Mouse (Mus musculus): ENCODE measurements around the gene Shld2. TPM values are rescaled to one million over a fixed set of nuclear protein-coding genes. Genes with fewer than 3 reads are reported as not detected.

Shld2 gene
- polyA plus RNA-seq, 1 experiment from 2014 or later = 7.1 TPM

GRCm38 (mm10) chr14:34201231-34202035 lies 108.9 kb downstream of the Shld2 start, which contains the start of gene Gprin2:
Gene Gprin2, minus strand, starts transcription at chr14:34201653.
- 4% methylated on average over 44 of the region's 52 CpGs for WGBS
- Histone ChIP-seq H3K36me3 (ENCODE audit: control insufficient read depth, insufficient read depth, low read length) (no peaks in the 10 kb centered on the region), H3K4me1 (ENCODE audit: control insufficient read depth, insufficient read depth, low read length) (peaks cover 2% of the 10 kb centered on the region; the same call in 1 of the 2 replicates), H3K9me3 (ENCODE audit: control insufficient read depth, low read length) (no peaks in the 10 kb centered on the region), H3K4me2 (ENCODE audit: low read depth, low read length) (peak within 1 kb of the TSS; percentile 97), H3K4me3 (ENCODE audit: low read length) (peak within 1 kb of the TSS; percentile 73), H3K27me3 (replicated peaks; ENCODE audit: control insufficient read depth, insufficient read depth, low read length) (peaks cover 5% of the 10 kb centered on the region), H3K9ac (ENCODE audit: low read depth, low read length) (peak within 1 kb of the TSS; percentile 67), H3K27ac (ENCODE audit: low read length) (no peak within 1 kb of the TSS)
- ATAC-seq = peak; percentile 49

DNA sequence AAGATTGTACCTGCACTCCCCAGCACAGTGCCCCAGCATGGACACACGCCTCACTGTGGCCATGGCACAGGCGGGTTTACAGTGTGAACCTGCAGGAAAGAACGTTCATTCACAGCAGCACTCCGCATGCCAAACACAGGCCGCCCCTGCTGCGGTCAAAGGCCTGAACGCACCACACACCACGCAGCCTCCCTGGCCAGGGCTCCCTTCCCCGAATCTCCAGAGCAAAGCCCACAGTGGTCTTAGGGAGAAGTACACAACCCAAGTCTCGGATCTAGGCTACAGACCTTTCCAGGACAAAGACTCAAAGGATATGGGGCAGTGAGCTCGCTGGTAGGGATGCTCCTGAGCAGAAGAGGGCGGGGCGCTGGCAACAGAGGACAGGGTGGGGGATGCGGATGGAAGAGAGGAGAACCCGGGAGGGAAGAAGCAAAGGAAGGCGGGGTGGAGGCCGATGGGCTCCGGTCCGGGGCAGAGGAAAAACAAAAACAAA lies 109.5 kb downstream of the Shld2 start:
- Histone ChIP-seq H3K27me3 (replicated peaks; ENCODE audit: control insufficient read depth, insufficient read depth, low read length) (peaks cover 5% of the 10 kb centered on the region), H3K4me3 (ENCODE audit: low read length) (peak overlapping the region; percentile 73), H3K4me1 (ENCODE audit: control insufficient read depth, insufficient read depth, low read length) (peaks cover 2% of the 10 kb centered on the region; the same call in 1 of the 2 replicates), H3K9ac (ENCODE audit: low read depth, low read length) (peak overlapping the region; percentile 67), H3K9me3 (ENCODE audit: control insufficient read depth, low read length) (no peaks in the 10 kb centered on the region), H3K4me2 (ENCODE audit: low read depth, low read length) (peak overlapping the region; percentile 97), H3K36me3 (ENCODE audit: control insufficient read depth, insufficient read depth, low read length) (no peaks in the 10 kb centered on the region), H3K27ac (ENCODE audit: low read length) (no peak overlapping the region)
- WGBS = 10% methylated on average over 19 of the region's 19 CpGs
- ATAC-seq = peak; percentile 66

DNA sequence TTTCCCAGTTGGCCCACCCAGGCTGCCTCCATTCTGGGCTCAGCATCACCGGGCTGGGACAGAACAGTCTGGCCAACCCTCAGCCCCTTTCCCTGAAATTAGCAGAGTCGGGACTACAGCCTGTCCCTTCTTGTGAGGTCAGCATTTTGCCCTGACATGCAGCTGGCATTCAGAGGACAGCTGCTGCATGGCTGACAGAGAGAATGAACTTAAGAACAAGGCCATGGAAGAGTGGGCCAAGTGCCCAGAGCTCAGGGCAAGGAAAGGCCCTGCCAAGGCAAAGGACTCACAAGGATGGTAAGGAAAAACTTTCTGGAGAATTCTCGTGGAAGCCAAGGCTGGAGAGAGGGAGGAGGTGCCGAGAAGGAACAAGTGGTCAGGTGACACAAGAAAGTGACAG lies 113.6 kb downstream of the Shld2 start:
- Histone ChIP-seq H3K4me2 (ENCODE audit: low read depth, low read length) (no peak overlapping the region), H3K9me3 (ENCODE audit: control insufficient read depth, low read length) (no peaks in the 10 kb centered on the region), H3K27ac (ENCODE audit: low read length) (no peak overlapping the region), H3K36me3 (ENCODE audit: control insufficient read depth, insufficient read depth, low read length) (no peaks in the 10 kb centered on the region), H3K27me3 (replicated peaks; ENCODE audit: control insufficient read depth, insufficient read depth, low read length) (peaks cover 5% of the 10 kb centered on the region), H3K4me3 (ENCODE audit: low read length) (no peak overlapping the region), H3K4me1 (ENCODE audit: control insufficient read depth, insufficient read depth, low read length) (peaks cover 2% of the 10 kb centered on the region; the same call in 1 of the 2 replicates), H3K9ac (ENCODE audit: low read depth, low read length) (no peak overlapping the region)
- no peak for ATAC-seq
- WGBS = 45% methylated on average over 4 of the region's 4 CpGs

GRCm38 (mm10) chr14:34195466-34195865 lies 114.8 kb downstream of the Shld2 start:
- Histone ChIP-seq H3K27me3 (replicated peaks; ENCODE audit: control insufficient read depth, insufficient read depth, low read length) (peaks cover 5% of the 10 kb centered on the region), H3K4me3 (ENCODE audit: low read length) (no peak overlapping the region), H3K9me3 (ENCODE audit: control insufficient read depth, low read length) (no peaks in the 10 kb centered on the region), H3K4me1 (ENCODE audit: control insufficient read depth, insufficient read depth, low read length) (no peaks in the 10 kb centered on the region), H3K9ac (ENCODE audit: low read depth, low read length) (no peak overlapping the region), H3K27ac (ENCODE audit: low read length) (no peak overlapping the region), H3K4me2 (ENCODE audit: low read depth, low read length) (no peak overlapping the region), H3K36me3 (ENCODE audit: control insufficient read depth, insufficient read depth, low read length) (no peaks in the 10 kb centered on the region)
- WGBS = 89% methylated on average over 15 of the region's 15 CpGs
- no peak for ATAC-seq

- no peaks in the 10 kb centered on the region for H3K36me3 ChIP-seq (ENCODE audit: control insufficient read depth, insufficient read depth, low read length)
- WGBS = 69% methylated on average over 4 of the region's 4 CpGs
- no peak overlapping the region for H3K9ac ChIP-seq (ENCODE audit: low read depth, low read length)
- no peaks in the 10 kb centered on the region for H3K27me3 ChIP-seq (replicated peaks; ENCODE audit: control insufficient read depth, insufficient read depth, low read length)
- H3K4me1 ChIP-seq (ENCODE audit: control insufficient read depth, insufficient read depth, low read length) = no peaks in the 10 kb centered on the region
- H3K9me3 ChIP-seq (ENCODE audit: control insufficient read depth, low read length) = no peaks in the 10 kb centered on the region
- no peak overlapping the region for H3K4me3 ChIP-seq (ENCODE audit: low read length)
- no peak overlapping the region for H3K4me2 ChIP-seq (ENCODE audit: low read depth, low read length)
- H3K27ac ChIP-seq (ENCODE audit: low read length) = no peak overlapping the region
- ATAC-seq = no peak
Measured at GRCm38 (mm10) chr14:34193879-34194278, 116.4 kb downstream of the Shld2 start.

GRCm38 (mm10) chr14:34190361-34190760 lies 119.9 kb downstream of the Shld2 start:
- H3K4me1 ChIP-seq (ENCODE audit: control insufficient read depth, insufficient read depth, low read length) = no peaks in the 10 kb centered on the region
- 78% methylated on average over 7 of the region's 7 CpGs for WGBS
- H3K4me2 ChIP-seq (ENCODE audit: low read depth, low read length) = no peak overlapping the region
- no peaks in the 10 kb centered on the region for H3K9me3 ChIP-seq (ENCODE audit: control insufficient read depth, low read length)
- H3K4me3 ChIP-seq (ENCODE audit: low read length) = no peak overlapping the region
- no peaks in the 10 kb centered on the region for H3K36me3 ChIP-seq (ENCODE audit: control insufficient read depth, insufficient read depth, low read length)
- no peak overlapping the region for H3K9ac ChIP-seq (ENCODE audit: low read depth, low read length)
- H3K27me3 ChIP-seq (replicated peaks; ENCODE audit: control insufficient read depth, insufficient read depth, low read length) = no peaks in the 10 kb centered on the region
- H3K27ac ChIP-seq (ENCODE audit: low read length) = no peak overlapping the region
- no peak for ATAC-seq

DNA sequence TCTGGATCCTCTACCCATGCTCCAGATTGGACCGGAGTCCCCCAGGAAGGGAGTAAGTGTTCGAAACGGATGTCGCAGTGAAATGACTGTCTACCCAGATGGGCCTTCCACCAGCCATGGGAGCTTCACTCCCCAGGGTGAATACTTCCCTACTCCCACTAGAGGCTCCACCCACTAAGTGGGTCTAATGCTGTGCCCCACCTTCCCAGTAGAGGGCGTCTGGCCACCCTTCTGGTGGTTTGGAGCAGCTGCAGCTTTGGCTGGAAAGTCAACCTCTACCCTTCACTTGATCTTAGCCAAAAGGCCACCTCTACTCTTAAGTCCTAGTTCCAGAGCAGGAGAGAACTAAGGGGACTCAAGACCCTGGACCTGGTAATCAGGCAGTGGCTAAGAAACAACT lies 121.7 kb downstream of the Shld2 start:
- no peak overlapping the region for H3K4me2 ChIP-seq (ENCODE audit: low read depth, low read length)
- WGBS = 77% methylated on average over 5 of the region's 5 CpGs
- no peak overlapping the region for H3K27ac ChIP-seq (ENCODE audit: low read length)
- no peaks in the 10 kb centered on the region for H3K36me3 ChIP-seq (ENCODE audit: control insufficient read depth, insufficient read depth, low read length)
- no peak overlapping the region for H3K4me3 ChIP-seq (ENCODE audit: low read length)
- no peak for ATAC-seq
- no peak overlapping the region for H3K9ac ChIP-seq (ENCODE audit: low read depth, low read length)
- no peaks in the 10 kb centered on the region for H3K4me1 ChIP-seq (ENCODE audit: control insufficient read depth, insufficient read depth, low read length)
- no peaks in the 10 kb centered on the region for H3K9me3 ChIP-seq (ENCODE audit: control insufficient read depth, low read length)
- H3K27me3 ChIP-seq (replicated peaks; ENCODE audit: control insufficient read depth, insufficient read depth, low read length) = no peaks in the 10 kb centered on the region

Other genes starting within 250 kb of the Shld2 start
- 5.7 and 6.7 TPM in 2 replicates for gene Anxa8, start 224.5 kb downstream of the Shld2 start, polyA plus RNA-seq (2015; fragmentation: Nextera tagmentation; extraction: Ambion mirVana)
- 0.24 and 0.98 TPM in 2 replicates for gene A630023A22Rik, start 207.7 kb downstream of the Shld2 start, polyA plus RNA-seq (2015; fragmentation: Nextera tagmentation; extraction: Ambion mirVana)
- gene Npy4r, start 158.0 kb downstream of the Shld2 start, polyA plus RNA-seq (2015; fragmentation: Nextera tagmentation; extraction: Ambion mirVana) = 0.42 and 0.48 TPM in 2 replicates
- gene Gprin2, start 108.8 kb downstream of the Shld2 start, polyA plus RNA-seq (2015; fragmentation: Nextera tagmentation; extraction: Ambion mirVana) = 0.26 and 0.27 TPM in 2 replicates
- 0.86 and 1.2 TPM in 2 replicates for gene Syt15, start 90.9 kb downstream of the Shld2 start, polyA plus RNA-seq (2015; fragmentation: Nextera tagmentation; extraction: Ambion mirVana)
- gene Glud1, start 234 bp upstream of the Shld2 start, polyA plus RNA-seq (2015; fragmentation: Nextera tagmentation; extraction: Ambion mirVana) = 72.9 and 73.6 TPM in 2 replicates
- not detected in 2 replicates for gene Fam25c, start 44.9 kb upstream of the Shld2 start, polyA plus RNA-seq (2015; fragmentation: Nextera tagmentation; extraction: Ambion mirVana)
- 35.5 and 37.9 TPM in 2 replicates for gene Sncg, start 64.3 kb upstream of the Shld2 start, polyA plus RNA-seq (2015; fragmentation: Nextera tagmentation; extraction: Ambion mirVana)
- 7.1 and 7.2 TPM in 2 replicates for gene Mmrn2, start 65.0 kb upstream of the Shld2 start, polyA plus RNA-seq (2015; fragmentation: Nextera tagmentation; extraction: Ambion mirVana)
- gene Bmpr1a, start 192.8 kb upstream of the Shld2 start, polyA plus RNA-seq (2015; fragmentation: Nextera tagmentation; extraction: Ambion mirVana) = 11.0 and 15.6 TPM in 2 replicates
- gene 9230112D13Rik, start 212.3 kb upstream of the Shld2 start, polyA plus RNA-seq (2015; fragmentation: Nextera tagmentation; extraction: Ambion mirVana) = not detected in 2 replicates

Data from intestine, embryonic 16.5 days (tissue).